23 mouse cellular contexts compared by ENCODE assay signal in genomic region chr8:26535816-26536215, GRCm38 (mm10).
DNase-seq lines count a peak whose midpoint lies in the region; ATAC-seq and TF ChIP-seq lines count a peak whose summit lies in the region.
"Had no signal": no experiment of that assay in that cellular context is flagged by ENCODE, and none has a peak within 500 bp of the region (broad histone marks: within the 10 kb centered on the region; RNA-seq: fewer than 3 reads in every experiment).

No protein-coding gene starts in this region.

- no peak overlapping the region for H3K9ac ChIP-seq in hindbrain, embryonic 11.5 days (ENCODE audit: low read depth, low read length)
- H3K9ac ChIP-seq: forebrain, embryonic 15.5 days; limb, embryonic 13.5 days; liver, embryonic 13.5 days; lung, embryonic 14.5 days had no signal

- DNase-seq in adrenal gland, postnatal 14 days = peak; percentile 34
- DNase-seq in adrenal gland, postnatal 36 days = no peak
- DNase-seq in layer of hippocampus, adult 9-11 months = peak; percentile 2
- no peak for DNase-seq in layer of hippocampus, postnatal 10 days (ENCODE audit: low spot score in 2 of 2)
- peak; percentile 80 for DNase-seq in brain, adult 2 months (ENCODE audit: low read depth, low spot score)
- DNase-seq in hindbrain, embryonic 11.5 days (ENCODE audit: low spot score) = no peak
- DNase-seq in cerebellum, adult 2 months = no peak
- DNase-seq: cerebellum, adult 11-12 months; embryo, embryonic 11 days; heart, postnatal 4 days; kidney, adult 18-20 months; kidney, postnatal 14 days; liver, embryonic 13.5 days; lung, embryonic 14.5 days; retina, postnatal 1 day; thymus, adult 2 months had no signal

- no peak for ATAC-seq in hindbrain, embryonic 11.5 days (ENCODE audit: low FRiP score)
- ATAC-seq: forebrain, embryonic 15.5 days; hindbrain, postnatal 0 days had no signal

- no peak for TF ChIP-seq POLR2A in olfactory bulb, adult 2 months (IDR thresholded peaks at IDR 0.05; ENCODE audit: insufficient read depth, low read depth, low read length)
- no peak for TF ChIP-seq POLR2A in cerebellum, adult 2 months (IDR thresholded peaks at IDR 0.05; ENCODE audit: borderline replicate concordance, insufficient read depth, low read length)

- H3K4me3 ChIP-seq in olfactory bulb, adult 2 months (ENCODE audit: insufficient read depth, low read depth, low read length) = no peak overlapping the region
- H3K4me3 ChIP-seq in hindbrain, embryonic 11.5 days (ENCODE audit: low read depth, low read length) = no peak overlapping the region
- no peak overlapping the region for H3K4me3 ChIP-seq in cerebellum, adult 2 months (replicated peaks; ENCODE audit: insufficient read depth, low read depth, low read length)
- H3K4me3 ChIP-seq: forebrain, embryonic 15.5 days; limb, embryonic 13.5 days; liver, embryonic 13.5 days; midbrain, embryonic 10.5 days had no signal

- H3K4me2 ChIP-seq in hindbrain, embryonic 11.5 days (replicated peaks; ENCODE audit: low read depth, low read length) = no peak overlapping the region
- H3K4me2 ChIP-seq: forebrain, embryonic 15.5 days; limb, embryonic 13.5 days; liver, embryonic 13.5 days; lung, embryonic 14.5 days had no signal

- peaks cover 9% of the 10 kb centered on the region for H3K4me1 ChIP-seq in olfactory bulb, adult 2 months (ENCODE audit: control insufficient read depth, insufficient read depth, low read length)
- H3K4me1 ChIP-seq in hindbrain, embryonic 11.5 days (replicated peaks; ENCODE audit: control insufficient read depth, insufficient read depth, low read length) = no peaks in the 10 kb centered on the region
- H3K4me1 ChIP-seq in cerebellum, adult 2 months (ENCODE audit: control insufficient read depth, insufficient read depth, low read length) = peaks cover 13% of the 10 kb centered on the region; the same call in 1 of the 2 replicates
- H3K4me1 ChIP-seq: limb, embryonic 13.5 days; liver, embryonic 13.5 days; midbrain, embryonic 10.5 days had no signal

- no peak for TF ChIP-seq CTCF in olfactory bulb, adult 2 months (IDR thresholded peaks at IDR 0.05; ENCODE audit: insufficient read depth, low read depth, low read length)
- no peak for TF ChIP-seq CTCF in cerebellum, adult 2 months (IDR thresholded peaks at IDR 0.05; ENCODE audit: borderline replicate concordance, insufficient read depth, low read depth, low read length)

- H3K36me3 ChIP-seq in hindbrain, embryonic 11.5 days (ENCODE audit: control insufficient read depth, insufficient read depth, low read length) = no peaks in the 10 kb centered on the region
- H3K36me3 ChIP-seq: forebrain, embryonic 15.5 days; limb, embryonic 13.5 days; liver, embryonic 13.5 days; midbrain, embryonic 10.5 days had no signal

- WGBS in olfactory bulb, adult 2 months = 31% methylated on average over 3 of the region's 3 CpGs
- 66% methylated on average over 3 of the region's 3 CpGs for WGBS in hindbrain, embryonic 11.5 days
- 76% methylated on average over 3 of the region's 3 CpGs for WGBS in cerebellum, adult 2 months

- no peaks in the 10 kb centered on the region for H3K9me3 ChIP-seq in hindbrain, embryonic 11.5 days (ENCODE audit: control insufficient read depth, low read length)
- H3K9me3 ChIP-seq: forebrain, embryonic 15.5 days; limb, embryonic 13.5 days; liver, embryonic 13.5 days; midbrain, embryonic 10.5 days had no signal

- H3K27ac ChIP-seq in olfactory bulb, adult 2 months (ENCODE audit: insufficient read depth, low read depth, low read length) = peak overlapping the region; percentile 70; the same call in 1 of the 2 replicates
- H3K27ac ChIP-seq in hindbrain, embryonic 11.5 days (ENCODE audit: low read depth, low read length) = no peak overlapping the region
- no peak overlapping the region for H3K27ac ChIP-seq in cerebellum, adult 2 months (ENCODE audit: insufficient read depth, low read length)
- H3K27ac ChIP-seq: forebrain, embryonic 15.5 days; hindbrain, postnatal 0 days; limb, embryonic 13.5 days; liver, embryonic 13.5 days; macrophage; midbrain, embryonic 10.5 days had no signal

- no peaks in the 10 kb centered on the region for H3K27me3 ChIP-seq in hindbrain, embryonic 11.5 days (ENCODE audit: control insufficient read depth, insufficient read depth, low read length)
- no peaks in the 10 kb centered on the region for H3K27me3 ChIP-seq in cerebellum, adult 2 months (ENCODE audit: control insufficient read depth, insufficient read depth, low read length)
- H3K27me3 ChIP-seq: CH12.LX; forebrain, embryonic 15.5 days; liver, embryonic 13.5 days had no signal

Comparison
In these comparisons a context has a peak if more than half of its experiments do, and no peak if none do; other contexts are left out.
1. DNase-seq: peak in adrenal gland, postnatal 14 days (single experiment), layer of hippocampus, adult 9-11 months (single experiment) and brain, adult 2 months (single experiment); none in adrenal gland, postnatal 36 days (0 of 2), layer of hippocampus, postnatal 10 days (0 of 2), hindbrain, embryonic 11.5 days (single experiment) and cerebellum, adult 2 months (0 of 2).